Mouse (Mus musculus): ENCODE measurements around the gene Lars2. TPM values are rescaled to one million over a fixed set of nuclear protein-coding genes. Genes with fewer than 3 reads are reported as not detected.

Lars2 gene
- polyA plus RNA-seq, 1 experiment from 2014 or later: 1,378 TPM

- ATAC-seq (ENCODE audit: insufficient number of reproducible peaks, insufficient read depth, low FRiP score, low read depth): no peak
- Histone ChIP-seq H3K4me3 (ENCODE audit: control insufficient read depth in 1 of 2, insufficient read depth in 1 of 2, low read depth in 1 of 2, low read length in 2 of 2) (no peak overlapping the region), H3K4me2 (ENCODE audit: low read length) (no peak overlapping the region), H3K27ac (replicated peaks in 1 of 2; ENCODE audit: control insufficient read depth in 1 of 2, insufficient read depth in 1 of 2, low read depth in 2 of 2, low read length in 2 of 2) (no peak overlapping the region), H3K27me3 (ENCODE audit: control insufficient read depth, insufficient read depth, low read length) (no peaks in the 10 kb centered on the region), H3K36me3 (ENCODE audit: control insufficient read depth, insufficient read depth, low read length) (0 out of 2 replicates have a peak, but pooled peaks cover 3% of the 10 kb centered on the region), H3K4me1 (ENCODE audit: control insufficient read depth in 2 of 2, insufficient read depth in 2 of 2, low read length in 2 of 2) (0 out of 4 replicates have a peak, but pooled peaks cover 0 to 4% of the 10 kb centered on the region in 2 experiments), H3K9ac (ENCODE audit: low read length) (no peak overlapping the region), H3K9me3 (ENCODE audit: control insufficient read depth, low read length) (no peaks in the 10 kb centered on the region)
- 62% methylated on average over 6 of the region's 6 CpGs for WGBS
These were observed 28.1 kb downstream of the Lars2 start for GRCm38 (mm10) chr9:123394856-123395255.

DNA sequence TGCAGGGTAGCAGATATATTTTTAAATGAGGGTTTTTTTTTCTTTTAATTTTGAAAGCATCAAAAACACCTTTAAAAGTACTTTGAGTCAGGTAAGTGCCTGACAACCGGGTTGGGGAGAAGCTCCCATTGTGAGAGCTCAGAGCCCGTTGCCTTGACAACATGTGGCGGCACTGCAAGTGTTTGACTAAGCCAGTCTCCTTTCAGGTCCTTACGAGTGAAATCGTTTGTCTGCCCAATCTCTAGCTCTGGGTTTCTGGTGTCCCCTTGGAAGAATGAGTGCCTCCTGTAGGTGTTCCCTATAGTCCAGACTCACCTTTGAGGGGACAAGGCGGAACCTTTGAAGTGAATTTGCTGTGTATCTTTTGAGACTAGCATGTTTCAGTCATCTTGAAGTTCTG, 31.0 kb downstream of the Lars2 start:
- H3K9me3 ChIP-seq (ENCODE audit: control insufficient read depth, low read length): no peaks in the 10 kb centered on the region
- 0 out of 2 replicates have a peak, but pooled peaks cover 8% of the 10 kb centered on the region for H3K36me3 ChIP-seq (ENCODE audit: control insufficient read depth, insufficient read depth, low read length)
- no peak overlapping the region for H3K4me3 ChIP-seq (ENCODE audit: control insufficient read depth in 1 of 2, insufficient read depth in 1 of 2, low read depth in 1 of 2, low read length in 2 of 2)
- no peak for ATAC-seq (ENCODE audit: insufficient number of reproducible peaks, insufficient read depth, low FRiP score, low read depth)
- 65% methylated on average over 6 of the region's 6 CpGs for WGBS
- no peak overlapping the region for H3K9ac ChIP-seq (ENCODE audit: low read length)
- H3K27me3 ChIP-seq (ENCODE audit: control insufficient read depth, insufficient read depth, low read length): no peaks in the 10 kb centered on the region
- no peak overlapping the region for H3K4me2 ChIP-seq (ENCODE audit: low read length)
- H3K27ac ChIP-seq (replicated peaks in 1 of 2; ENCODE audit: control insufficient read depth in 1 of 2, insufficient read depth in 1 of 2, low read depth in 2 of 2, low read length in 2 of 2): no peak overlapping the region
- H3K4me1 ChIP-seq (ENCODE audit: control insufficient read depth in 2 of 2, insufficient read depth in 2 of 2, low read length in 2 of 2): no peaks in the 10 kb centered on the region

GRCm38 (mm10) chr9:123402215-123402614, 35.5 kb downstream of the Lars2 start:
- no peaks in the 10 kb centered on the region for H3K4me1 ChIP-seq (ENCODE audit: control insufficient read depth in 2 of 2, insufficient read depth in 2 of 2, low read length in 2 of 2)
- no peaks in the 10 kb centered on the region for H3K27me3 ChIP-seq (ENCODE audit: control insufficient read depth, insufficient read depth, low read length)
- 78% methylated on average over 3 of the region's 3 CpGs for WGBS
- 0 out of 2 replicates have a peak, but pooled peaks cover 8% of the 10 kb centered on the region for H3K36me3 ChIP-seq (ENCODE audit: control insufficient read depth, insufficient read depth, low read length)
- no peak overlapping the region for H3K9ac ChIP-seq (ENCODE audit: low read length)
- ATAC-seq (ENCODE audit: insufficient number of reproducible peaks, insufficient read depth, low FRiP score, low read depth): no peak
- H3K9me3 ChIP-seq (ENCODE audit: control insufficient read depth, low read length): no peaks in the 10 kb centered on the region
- no peak overlapping the region for H3K4me3 ChIP-seq (ENCODE audit: control insufficient read depth in 1 of 2, insufficient read depth in 1 of 2, low read depth in 1 of 2, low read length in 2 of 2)
- no peak overlapping the region for H3K4me2 ChIP-seq (ENCODE audit: low read length)
- H3K27ac ChIP-seq (replicated peaks in 1 of 2; ENCODE audit: control insufficient read depth in 1 of 2, insufficient read depth in 1 of 2, low read depth in 2 of 2, low read length in 2 of 2): no peak overlapping the region

DNA sequence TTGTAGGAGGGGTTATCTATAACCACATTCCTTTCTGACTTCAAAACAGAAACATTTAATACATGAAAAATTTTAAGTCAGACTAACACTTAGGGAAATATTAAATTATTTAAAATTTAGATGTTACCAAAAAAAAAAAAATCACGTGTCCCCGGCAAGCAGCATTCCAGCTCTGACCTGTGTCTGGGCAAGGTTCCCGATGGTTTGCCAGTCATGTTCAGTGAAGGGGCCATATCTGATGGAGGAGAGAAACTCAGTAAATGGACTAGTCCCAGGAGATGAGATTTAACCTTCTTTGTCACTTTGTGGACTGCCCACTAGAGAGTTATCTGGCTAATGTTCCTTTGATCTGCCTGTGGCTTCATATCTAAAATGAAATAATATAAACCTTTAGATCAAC, 36.3 kb downstream of the Lars2 start:
- WGBS: 74% methylated on average over 3 of the region's 3 CpGs
- no peak overlapping the region for H3K9ac ChIP-seq (ENCODE audit: low read length)
- no peak overlapping the region for H3K4me2 ChIP-seq (ENCODE audit: low read length)
- no peaks in the 10 kb centered on the region for H3K4me1 ChIP-seq (ENCODE audit: control insufficient read depth in 2 of 2, insufficient read depth in 2 of 2, low read length in 2 of 2)
- no peak for ATAC-seq (ENCODE audit: insufficient number of reproducible peaks, insufficient read depth, low FRiP score, low read depth)
- H3K27ac ChIP-seq (replicated peaks in 1 of 2; ENCODE audit: control insufficient read depth in 1 of 2, insufficient read depth in 1 of 2, low read depth in 2 of 2, low read length in 2 of 2): no peak overlapping the region
- no peaks in the 10 kb centered on the region for H3K9me3 ChIP-seq (ENCODE audit: control insufficient read depth, low read length)
- H3K4me3 ChIP-seq (ENCODE audit: control insufficient read depth in 1 of 2, insufficient read depth in 1 of 2, low read depth in 1 of 2, low read length in 2 of 2): no peak overlapping the region
- H3K36me3 ChIP-seq (ENCODE audit: control insufficient read depth, insufficient read depth, low read length): 0 out of 2 replicates have a peak, but pooled peaks cover 8% of the 10 kb centered on the region
- no peaks in the 10 kb centered on the region for H3K27me3 ChIP-seq (ENCODE audit: control insufficient read depth, insufficient read depth, low read length)

GRCm38 (mm10) chr9:123405231-123405630, 38.5 kb downstream of the Lars2 start:
- H3K9ac ChIP-seq (ENCODE audit: low read length): no peak overlapping the region
- H3K4me2 ChIP-seq (ENCODE audit: low read length): no peak overlapping the region
- 93% methylated on average over 1 of the region's 1 CpGs for WGBS
- H3K9me3 ChIP-seq (ENCODE audit: control insufficient read depth, low read length): no peaks in the 10 kb centered on the region
- H3K27ac ChIP-seq (replicated peaks in 1 of 2; ENCODE audit: control insufficient read depth in 1 of 2, insufficient read depth in 1 of 2, low read depth in 2 of 2, low read length in 2 of 2): no peak overlapping the region
- no peaks in the 10 kb centered on the region for H3K4me1 ChIP-seq (ENCODE audit: control insufficient read depth in 2 of 2, insufficient read depth in 2 of 2, low read length in 2 of 2)
- no peak for ATAC-seq (ENCODE audit: insufficient number of reproducible peaks, insufficient read depth, low FRiP score, low read depth)
- H3K36me3 ChIP-seq (ENCODE audit: control insufficient read depth, insufficient read depth, low read length): 0 out of 2 replicates have a peak, but pooled peaks cover under 1% of the 10 kb centered on the region
- no peak overlapping the region for H3K4me3 ChIP-seq (ENCODE audit: control insufficient read depth in 1 of 2, insufficient read depth in 1 of 2, low read depth in 1 of 2, low read length in 2 of 2)
- H3K27me3 ChIP-seq (ENCODE audit: control insufficient read depth, insufficient read depth, low read length): no peaks in the 10 kb centered on the region

GRCm38 (mm10) chr9:123408771-123409170, 42.0 kb downstream of the Lars2 start:
- Histone ChIP-seq H3K9me3 (ENCODE audit: control insufficient read depth, low read length) (no peaks in the 10 kb centered on the region), H3K4me2 (ENCODE audit: low read length) (no peak overlapping the region), H3K27me3 (ENCODE audit: control insufficient read depth, insufficient read depth, low read length) (no peaks in the 10 kb centered on the region), H3K9ac (ENCODE audit: low read length) (no peak overlapping the region), H3K4me3 (ENCODE audit: control insufficient read depth in 1 of 2, insufficient read depth in 1 of 2, low read depth in 1 of 2, low read length in 2 of 2) (no peak overlapping the region), H3K36me3 (ENCODE audit: control insufficient read depth, insufficient read depth, low read length) (peaks cover 23% of the 10 kb centered on the region), H3K4me1 (ENCODE audit: control insufficient read depth in 2 of 2, insufficient read depth in 2 of 2, low read length in 2 of 2) (no peaks in the 10 kb centered on the region), H3K27ac (replicated peaks in 1 of 2; ENCODE audit: control insufficient read depth in 1 of 2, insufficient read depth in 1 of 2, low read depth in 2 of 2, low read length in 2 of 2) (no peak overlapping the region)
- WGBS: 79% methylated on average over 2 of the region's 2 CpGs
- ATAC-seq (ENCODE audit: insufficient number of reproducible peaks, insufficient read depth, low FRiP score, low read depth): no peak

- no peak overlapping the region for H3K4me2 ChIP-seq (ENCODE audit: low read length)
- no peaks in the 10 kb centered on the region for H3K4me1 ChIP-seq (ENCODE audit: control insufficient read depth in 2 of 2, insufficient read depth in 2 of 2, low read length in 2 of 2)
- H3K36me3 ChIP-seq (ENCODE audit: control insufficient read depth, insufficient read depth, low read length): peaks cover 37% of the 10 kb centered on the region
- H3K4me3 ChIP-seq (ENCODE audit: control insufficient read depth in 1 of 2, insufficient read depth in 1 of 2, low read depth in 1 of 2, low read length in 2 of 2): no peak overlapping the region
- no peaks in the 10 kb centered on the region for H3K27me3 ChIP-seq (ENCODE audit: control insufficient read depth, insufficient read depth, low read length)
- no peaks in the 10 kb centered on the region for H3K9me3 ChIP-seq (ENCODE audit: control insufficient read depth, low read length)
- H3K27ac ChIP-seq (replicated peaks in 1 of 2; ENCODE audit: control insufficient read depth in 1 of 2, insufficient read depth in 1 of 2, low read depth in 2 of 2, low read length in 2 of 2): no peak overlapping the region
- WGBS: 95% methylated on average over 4 of the region's 4 CpGs
- H3K9ac ChIP-seq (ENCODE audit: low read length): no peak overlapping the region
- ATAC-seq (ENCODE audit: insufficient number of reproducible peaks, insufficient read depth, low FRiP score, low read depth): no peak
These were observed 63.1 kb downstream of the Lars2 start for GRCm38 (mm10) chr9:123429863-123430262.

DNA sequence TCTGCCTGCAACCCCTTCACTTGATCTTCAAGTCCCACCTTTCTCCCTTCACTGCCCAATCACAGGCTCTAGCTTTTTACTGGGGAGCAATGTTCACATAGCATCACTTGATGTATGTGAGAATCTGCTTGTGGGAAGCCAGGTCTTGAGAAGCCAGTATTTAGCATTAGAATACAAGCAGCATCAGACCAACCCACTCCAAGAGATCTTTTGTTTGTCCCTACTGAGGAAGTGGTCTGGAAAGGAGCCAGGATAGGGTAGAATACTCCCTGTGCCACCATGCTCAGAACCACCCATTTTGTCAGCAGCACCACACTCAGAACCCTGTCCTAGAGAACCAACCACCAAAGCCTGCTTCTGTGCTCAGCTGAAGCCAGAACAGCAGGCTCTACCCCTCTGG, 64.2 kb downstream of the Lars2 start:
- H3K27me3 ChIP-seq (ENCODE audit: control insufficient read depth, insufficient read depth, low read length): no peaks in the 10 kb centered on the region
- H3K4me2 ChIP-seq (ENCODE audit: low read length): no peak overlapping the region
- no peak overlapping the region for H3K4me3 ChIP-seq (ENCODE audit: control insufficient read depth in 1 of 2, insufficient read depth in 1 of 2, low read depth in 1 of 2, low read length in 2 of 2)
- no peaks in the 10 kb centered on the region for H3K9me3 ChIP-seq (ENCODE audit: control insufficient read depth, low read length)
- ATAC-seq (ENCODE audit: insufficient number of reproducible peaks, insufficient read depth, low FRiP score, low read depth): no peak
- H3K36me3 ChIP-seq (ENCODE audit: control insufficient read depth, insufficient read depth, low read length): peaks cover 36% of the 10 kb centered on the region
- no peak overlapping the region for H3K9ac ChIP-seq (ENCODE audit: low read length)
- H3K27ac ChIP-seq (replicated peaks in 1 of 2; ENCODE audit: control insufficient read depth in 1 of 2, insufficient read depth in 1 of 2, low read depth in 2 of 2, low read length in 2 of 2): no peak overlapping the region
- H3K4me1 ChIP-seq (ENCODE audit: control insufficient read depth in 2 of 2, insufficient read depth in 2 of 2, low read length in 2 of 2): no peaks in the 10 kb centered on the region

Measured in heart, embryonic 14.5 days (tissue).